Mouse (Mus musculus): Measurements from ENCODE around the gene Lrrc4b. TPM values are rescaled to one million over a fixed set of nuclear protein-coding genes. Genes with fewer than 3 reads are reported as not detected.

Gene Lrrc4b
- polyA plus RNA-seq (2015; fragmentation: Nextera tagmentation; extraction: Ambion mirVana) = 0.55 and 0.87 TPM in 2 replicates

GRCm38 (mm10) chr7:44428968-44429521 lies at the start of gene Lrrc4b:
Gene Lrrc4b (plus strand): TSS chr7:44429018.
- Histone ChIP-seq H3K27me3 (peaks cover 72% of the 10 kb centered on the region), H3K4me2 (peak within 1 kb of the TSS; percentile 86), H3K9ac (peak within 1 kb of the TSS; percentile 55), H3K4me1 (peaks cover 23% of the 10 kb centered on the region), H3K36me3 (no peaks in the 10 kb centered on the region), H3K27ac (no peak within 1 kb of the TSS), H3K4me3 (peak within 1 kb of the TSS; percentile 60), H3K9me3 (no peaks in the 10 kb centered on the region)
- under 1% methylated on average over 36 of the region's 69 CpGs for WGBS
- ATAC-seq (ENCODE audit: insufficient number of reproducible peaks, low FRiP score, low TSS enrichment, low read depth) = no peak

- 74% methylated on average over 12 of the region's 12 CpGs for WGBS
- Histone ChIP-seq H3K27me3 (peaks cover 28% of the 10 kb centered on the region), H3K4me1 (peaks cover 10% of the 10 kb centered on the region), H3K27ac (no peak overlapping the region), H3K4me3 (no peak overlapping the region), H3K4me2 (no peak overlapping the region), H3K36me3 (no peaks in the 10 kb centered on the region), H3K9ac (no peak overlapping the region), H3K9me3 (no peaks in the 10 kb centered on the region)
- ATAC-seq (ENCODE audit: insufficient number of reproducible peaks, low FRiP score, low TSS enrichment, low read depth) = no peak
Measured at GRCm38 (mm10) chr7:44382541-44382940, 46.3 kb upstream of the Lrrc4b start.

GRCm38 (mm10) chr7:44383980-44384715 lies 44.7 kb upstream of the Lrrc4b start, which contains the start of gene Syt3:
Gene Syt3 (plus strand): TSS chr7:44384102.
- peak within 1 kb of the TSS; percentile 93 for H3K4me2 ChIP-seq
- peak within 1 kb of the TSS; percentile 35 for H3K9ac ChIP-seq
- ATAC-seq (ENCODE audit: insufficient number of reproducible peaks, low FRiP score, low TSS enrichment, low read depth) = peak; percentile 75
- no peaks in the 10 kb centered on the region for H3K36me3 ChIP-seq
- H3K4me1 ChIP-seq = peaks cover 10% of the 10 kb centered on the region
- WGBS = under 1% methylated on average over 29 of the region's 33 CpGs
- H3K27me3 ChIP-seq = peaks cover 28% of the 10 kb centered on the region
- no peaks in the 10 kb centered on the region for H3K9me3 ChIP-seq
- peak within 1 kb of the TSS; percentile 51 for H3K4me3 ChIP-seq
- H3K27ac ChIP-seq = no peak within 1 kb of the TSS

GRCm38 (mm10) chr7:44384716-44385059 lies 44.1 kb upstream of the Lrrc4b start:
- H3K4me2 ChIP-seq = peak overlapping the region; percentile 93
- peaks cover 28% of the 10 kb centered on the region for H3K27me3 ChIP-seq
- H3K4me3 ChIP-seq = peak overlapping the region; percentile 51
- peak overlapping the region; percentile 35 for H3K9ac ChIP-seq
- peak; percentile 20; the same call in 1 of the 2 replicates for ATAC-seq (ENCODE audit: insufficient number of reproducible peaks, low FRiP score, low TSS enrichment, low read depth)
- no peaks in the 10 kb centered on the region for H3K9me3 ChIP-seq
- H3K36me3 ChIP-seq = no peaks in the 10 kb centered on the region
- H3K27ac ChIP-seq = no peak overlapping the region
- H3K4me1 ChIP-seq = peaks cover 10% of the 10 kb centered on the region
- WGBS = 0% methylated on average over 17 of the region's 17 CpGs

GRCm38 (mm10) chr7:44385720-44386119 lies 43.1 kb upstream of the Lrrc4b start, which contains the start of gene 1700008O03Rik:
Gene 1700008O03Rik (minus strand): TSS chr7:44385820.
- peaks cover 34% of the 10 kb centered on the region for H3K27me3 ChIP-seq
- no peaks in the 10 kb centered on the region for H3K36me3 ChIP-seq
- no peak within 1 kb of the TSS for H3K27ac ChIP-seq
- no peak for ATAC-seq (ENCODE audit: insufficient number of reproducible peaks, low FRiP score, low TSS enrichment, low read depth)
- H3K4me1 ChIP-seq = peaks cover 10% of the 10 kb centered on the region
- peak within 1 kb of the TSS; percentile 51 for H3K4me3 ChIP-seq
- H3K9me3 ChIP-seq = no peaks in the 10 kb centered on the region
- WGBS = 72% methylated on average over 12 of the region's 12 CpGs
- H3K9ac ChIP-seq = peak within 1 kb of the TSS; percentile 35
- peak within 1 kb of the TSS; percentile 93 for H3K4me2 ChIP-seq

- Histone ChIP-seq H3K4me1 (no peaks in the 10 kb centered on the region), H3K36me3 (no peaks in the 10 kb centered on the region), H3K4me3 (no peak overlapping the region), H3K27ac (no peak overlapping the region), H3K27me3 (peaks cover 11% of the 10 kb centered on the region; the same call in 1 of the 2 replicates), H3K4me2 (no peak overlapping the region), H3K9me3 (no peaks in the 10 kb centered on the region), H3K9ac (no peak overlapping the region)
- no peak for ATAC-seq (ENCODE audit: insufficient number of reproducible peaks, low FRiP score, low TSS enrichment, low read depth)
- WGBS = 73% methylated on average over 4 of the region's 4 CpGs
Measured at GRCm38 (mm10) chr7:44391831-44392230, 37.0 kb upstream of the Lrrc4b start.

- Histone ChIP-seq H3K27me3 (peaks cover 8% of the 10 kb centered on the region; the same call in 1 of the 2 replicates), H3K9me3 (no peaks in the 10 kb centered on the region), H3K4me1 (no peaks in the 10 kb centered on the region), H3K9ac (no peak overlapping the region), H3K4me2 (no peak overlapping the region), H3K4me3 (no peak overlapping the region), H3K36me3 (no peaks in the 10 kb centered on the region), H3K27ac (no peak overlapping the region)
- ATAC-seq (ENCODE audit: insufficient number of reproducible peaks, low FRiP score, low TSS enrichment, low read depth) = no peak
- 88% methylated on average over 14 of the region's 14 CpGs for WGBS
Measured at GRCm38 (mm10) chr7:44392341-44392740, 36.5 kb upstream of the Lrrc4b start.

GRCm38 (mm10) chr7:44393284-44393683 lies 35.5 kb upstream of the Lrrc4b start:
- Histone ChIP-seq H3K36me3 (no peaks in the 10 kb centered on the region), H3K4me2 (no peak overlapping the region), H3K27ac (no peak overlapping the region), H3K4me3 (no peak overlapping the region), H3K4me1 (no peaks in the 10 kb centered on the region), H3K9me3 (no peaks in the 10 kb centered on the region), H3K27me3 (peaks cover 8% of the 10 kb centered on the region; the same call in 1 of the 2 replicates), H3K9ac (no peak overlapping the region)
- ATAC-seq (ENCODE audit: insufficient number of reproducible peaks, low FRiP score, low TSS enrichment, low read depth) = no peak
- 90% methylated on average over 17 of the region's 17 CpGs for WGBS

GRCm38 (mm10) chr7:44398570-44398969 lies 30.2 kb upstream of the Lrrc4b start:
- H3K4me2 ChIP-seq = no peak overlapping the region
- no peak overlapping the region for H3K27ac ChIP-seq
- no peaks in the 10 kb centered on the region for H3K9me3 ChIP-seq
- no peaks in the 10 kb centered on the region for H3K36me3 ChIP-seq
- no peak overlapping the region for H3K4me3 ChIP-seq
- no peak for ATAC-seq (ENCODE audit: insufficient number of reproducible peaks, low FRiP score, low TSS enrichment, low read depth)
- no peak overlapping the region for H3K9ac ChIP-seq
- WGBS = 14% methylated on average over 3 of the region's 3 CpGs
- H3K27me3 ChIP-seq = peaks cover 15% of the 10 kb centered on the region
- H3K4me1 ChIP-seq = no peaks in the 10 kb centered on the region

- H3K9ac ChIP-seq = no peak overlapping the region
- H3K4me3 ChIP-seq = no peak overlapping the region
- 62% methylated on average over 6 of the region's 6 CpGs for WGBS
- peaks cover 15% of the 10 kb centered on the region for H3K27me3 ChIP-seq
- H3K4me2 ChIP-seq = no peak overlapping the region
- ATAC-seq (ENCODE audit: insufficient number of reproducible peaks, low FRiP score, low TSS enrichment, low read depth) = no peak
- H3K36me3 ChIP-seq = no peaks in the 10 kb centered on the region
- no peaks in the 10 kb centered on the region for H3K9me3 ChIP-seq
- no peak overlapping the region for H3K27ac ChIP-seq
- peaks cover 5% of the 10 kb centered on the region; the same call in 1 of the 2 replicates for H3K4me1 ChIP-seq
Measured at GRCm38 (mm10) chr7:44401673-44402072, 27.1 kb upstream of the Lrrc4b start.

- H3K9ac ChIP-seq = no peak overlapping the region
- H3K4me1 ChIP-seq = peaks cover 5% of the 10 kb centered on the region; the same call in 1 of the 2 replicates
- 2% methylated on average over 27 of the region's 27 CpGs for WGBS
- ATAC-seq (ENCODE audit: insufficient number of reproducible peaks, low FRiP score, low TSS enrichment, low read depth) = peak; percentile 89
- H3K9me3 ChIP-seq = no peaks in the 10 kb centered on the region
- H3K27me3 ChIP-seq = peaks cover 12% of the 10 kb centered on the region; the same call in 1 of the 2 replicates
- H3K27ac ChIP-seq = peak overlapping the region; percentile 57; the same call in 1 of the 2 replicates
- no peaks in the 10 kb centered on the region for H3K36me3 ChIP-seq
- peak overlapping the region; percentile 56 for H3K4me2 ChIP-seq
- peak overlapping the region; percentile 45 for H3K4me3 ChIP-seq
Measured at GRCm38 (mm10) chr7:44405346-44406014, 23.3 kb upstream of the Lrrc4b start.

- H3K36me3 ChIP-seq = no peaks in the 10 kb centered on the region
- H3K27ac ChIP-seq = no peak overlapping the region
- H3K9ac ChIP-seq = no peak overlapping the region
- under 1% methylated on average over 5 of the region's 5 CpGs for WGBS
- H3K9me3 ChIP-seq = no peaks in the 10 kb centered on the region
- peaks cover 7% of the 10 kb centered on the region; the same call in 1 of the 2 replicates for H3K27me3 ChIP-seq
- H3K4me1 ChIP-seq = peaks cover 5% of the 10 kb centered on the region; the same call in 1 of the 2 replicates
- ATAC-seq (ENCODE audit: insufficient number of reproducible peaks, low FRiP score, low TSS enrichment, low read depth) = no peak
- peak overlapping the region; percentile 56; the same call in 1 of the 2 replicates for H3K4me2 ChIP-seq
- peak overlapping the region; percentile 45; the same call in 1 of the 2 replicates for H3K4me3 ChIP-seq
Measured at GRCm38 (mm10) chr7:44406015-44406355, 22.8 kb upstream of the Lrrc4b start.

Measured in limb, embryonic 15.5 days (tissue).